Mouse (Mus musculus) CD4-positive helper T cell, adult 2 months (primary cell): Measurements from ENCODE around the gene Cldn10.
"Not testable (repeated sequence)": the region's sequence is repeated elsewhere in the genome, so short reads cannot be mapped to it uniquely, and the experiment has no call there.

Experiments used
- DNase-seq: peaks from one replicate; pipeline ENCODE4 v3.0.0-alpha.2; 2012; ENCODE audit warnings: low read depth, missing footprints, low spot score

The Cldn10 gene

DNA sequence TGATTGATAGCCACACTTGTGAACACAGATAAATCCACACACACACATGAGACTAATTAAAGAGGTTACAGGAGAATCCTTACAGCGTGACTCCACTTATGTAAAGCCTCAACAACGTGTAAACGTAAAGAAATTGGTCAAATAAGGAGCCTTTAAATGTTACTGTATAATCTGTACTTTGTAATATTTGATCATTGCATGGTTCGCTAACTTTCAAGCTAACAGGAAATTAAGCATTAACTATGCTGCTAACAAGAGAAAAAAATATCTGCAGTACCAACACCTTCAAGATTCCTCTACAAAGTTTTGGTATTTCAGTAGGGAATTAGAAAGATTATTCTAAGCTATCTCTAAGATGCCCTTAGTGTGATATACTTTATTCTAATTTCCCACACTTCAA lies at the start of gene Cldn10:
TSS of gene Cldn10 (plus strand) at position 288 of the 400 bp plus-strand sequence.
- DNase-seq = no peak

DNA sequence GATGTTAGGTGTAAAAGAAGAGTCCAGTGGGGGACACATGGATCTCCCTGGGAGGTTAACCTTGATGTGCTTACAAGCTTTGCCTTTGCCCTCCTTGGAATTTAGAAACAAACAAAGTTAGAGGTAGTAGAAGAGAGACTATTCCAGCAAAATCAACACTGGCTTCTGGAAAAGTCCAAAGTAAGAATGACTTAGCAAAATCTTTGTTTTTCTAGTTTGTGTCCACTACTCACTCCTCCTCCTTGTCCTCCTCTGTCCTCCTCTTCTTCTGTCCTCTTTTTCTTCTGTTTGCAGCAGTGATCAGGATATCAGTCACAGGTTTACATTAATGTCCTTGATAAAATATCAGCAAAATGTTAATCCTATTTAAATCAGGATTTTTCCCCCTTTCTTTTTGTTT lies 45.9 kb upstream of the Cldn10 start:
- DNase-seq = no peak

DNA sequence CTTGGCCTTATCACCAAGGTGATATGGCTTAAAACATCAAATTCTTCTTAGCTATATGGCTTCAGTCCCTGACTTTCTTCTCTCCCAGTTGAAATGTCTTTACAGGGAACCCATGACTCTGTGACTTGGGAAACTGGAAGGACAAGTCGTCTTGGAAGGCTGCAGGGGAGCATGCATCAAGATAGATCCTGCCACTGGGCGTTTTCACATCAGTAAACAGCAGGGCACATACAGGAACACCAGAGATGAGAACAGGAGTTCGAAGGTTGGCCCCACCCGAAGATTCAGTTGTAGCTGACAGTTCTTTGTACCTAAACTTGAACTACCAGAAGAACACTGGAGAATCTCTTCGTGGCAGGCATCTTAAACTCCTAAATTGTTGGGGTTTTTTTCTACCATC lies 44.8 kb upstream of the Cldn10 start:
- DNase-seq = no peak

DNA sequence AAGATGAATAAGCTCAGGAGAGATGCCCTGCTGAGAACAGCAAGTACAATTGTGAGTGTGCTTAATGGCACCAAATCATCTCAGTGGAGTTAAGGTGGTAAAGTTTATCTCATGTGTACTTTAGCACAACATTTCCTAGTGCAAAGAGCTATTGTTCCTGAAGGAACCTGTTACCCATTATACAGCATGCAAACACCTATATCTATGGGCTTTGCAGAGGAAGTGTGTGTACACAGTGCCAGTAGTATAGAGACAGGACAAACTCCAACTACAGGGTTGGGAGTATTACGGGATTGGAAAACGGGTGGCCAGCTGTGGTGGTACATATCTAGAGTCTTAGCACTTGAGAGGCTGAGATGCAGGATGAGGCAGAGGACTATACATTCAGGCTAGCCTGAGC lies 38.6 kb upstream of the Cldn10 start:
- DNase-seq = no peak

DNA sequence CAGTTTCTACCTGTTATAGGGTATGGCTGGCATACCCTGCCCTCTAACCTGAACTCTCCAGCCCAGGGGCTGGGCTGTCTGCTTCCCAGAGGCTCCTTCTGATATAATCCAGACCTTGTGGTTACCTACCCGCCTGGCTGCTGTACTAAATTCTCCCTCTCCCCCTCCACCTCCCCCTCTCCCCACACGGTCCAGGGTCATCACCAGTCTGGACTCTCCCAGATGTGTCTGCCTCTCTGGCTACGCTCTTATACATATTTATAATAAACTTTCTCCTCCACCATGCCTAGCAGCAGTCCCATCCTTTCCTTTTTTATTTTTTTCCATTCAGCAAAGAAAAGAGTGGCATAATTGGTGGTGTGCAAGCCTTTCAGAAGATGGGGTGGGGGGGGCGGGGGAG lies 38.0 kb upstream of the Cldn10 start:
- no peak for DNase-seq

DNA sequence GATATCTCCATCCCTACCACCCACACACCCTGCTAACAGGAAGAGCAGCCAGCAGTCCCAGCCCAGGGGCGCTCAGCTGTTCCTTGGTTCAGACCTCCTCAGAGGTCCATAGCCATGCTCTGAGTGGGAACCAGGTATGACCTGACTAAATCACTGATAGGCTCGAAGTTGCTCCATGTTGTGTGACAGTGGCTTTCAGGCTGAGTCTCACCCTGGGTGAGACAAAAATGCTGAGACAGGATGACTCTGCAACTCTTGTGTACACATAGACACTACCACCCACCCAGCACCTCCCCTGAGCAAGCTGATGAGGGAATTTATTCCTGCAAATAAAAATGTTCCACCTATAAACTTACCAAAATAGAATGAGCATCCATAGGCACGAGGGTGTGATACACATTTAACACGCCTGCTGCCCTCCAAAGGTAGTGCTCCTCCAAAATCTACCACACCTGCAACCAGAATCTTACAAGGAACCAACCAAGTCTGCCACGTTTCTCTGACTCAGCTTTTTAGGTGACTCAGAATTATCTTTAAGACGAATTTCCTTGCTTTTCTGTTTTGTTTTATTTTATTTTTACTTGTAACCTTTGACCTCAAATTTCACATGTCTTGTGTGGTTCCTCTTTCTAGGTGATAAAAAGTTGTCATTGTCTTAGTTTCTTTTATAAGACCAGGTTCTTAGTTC lies 37.1 kb upstream of the Cldn10 start:
- no peak for DNase-seq

DNA sequence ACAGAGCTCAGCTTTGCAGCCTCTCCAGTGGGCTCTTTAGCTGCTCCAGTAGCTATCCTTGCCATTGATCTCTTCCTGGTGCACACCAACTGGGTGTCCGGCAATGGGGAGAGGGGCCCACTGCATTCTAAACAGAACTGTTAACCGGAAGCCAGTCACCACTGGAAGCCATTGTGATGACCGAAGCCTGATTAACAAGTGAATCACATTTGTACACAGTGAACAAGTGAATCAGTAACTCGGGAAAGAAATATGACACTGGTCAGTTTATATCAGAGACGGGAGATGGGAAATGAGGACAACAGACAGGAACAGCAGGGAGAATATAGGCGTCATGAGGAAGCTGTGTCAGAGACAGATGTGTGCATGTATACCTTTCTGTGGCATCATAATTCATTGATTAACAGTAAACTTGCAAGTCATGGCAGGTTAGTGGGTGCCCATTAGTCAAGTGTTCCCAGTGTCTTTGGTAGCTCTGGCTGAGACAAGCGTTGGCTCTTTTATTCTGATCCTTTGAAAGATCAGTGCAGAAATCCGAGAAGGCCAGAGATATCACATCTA lies 36.4 kb upstream of the Cldn10 start:
- DNase-seq = no peak

DNA sequence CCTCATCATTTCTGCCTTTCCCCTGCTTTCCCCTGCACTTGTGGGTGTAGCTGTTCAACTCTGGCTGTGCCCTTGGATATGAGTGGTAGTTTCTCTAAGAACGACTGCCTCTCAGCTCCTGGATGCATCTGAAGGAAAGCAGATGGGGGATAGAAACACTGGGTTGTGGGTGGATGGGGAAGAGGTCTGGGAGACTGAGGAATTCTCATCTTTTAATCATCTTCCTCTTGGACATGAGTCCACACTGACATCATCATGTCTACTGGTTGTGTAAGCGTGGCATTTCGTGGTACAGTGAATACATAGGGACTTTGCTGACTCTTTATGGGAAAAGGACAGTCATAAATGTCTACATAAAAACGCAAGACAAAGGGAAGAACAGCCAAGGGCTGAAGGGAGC lies 31.7 kb upstream of the Cldn10 start:
- DNase-seq = no peak

DNA sequence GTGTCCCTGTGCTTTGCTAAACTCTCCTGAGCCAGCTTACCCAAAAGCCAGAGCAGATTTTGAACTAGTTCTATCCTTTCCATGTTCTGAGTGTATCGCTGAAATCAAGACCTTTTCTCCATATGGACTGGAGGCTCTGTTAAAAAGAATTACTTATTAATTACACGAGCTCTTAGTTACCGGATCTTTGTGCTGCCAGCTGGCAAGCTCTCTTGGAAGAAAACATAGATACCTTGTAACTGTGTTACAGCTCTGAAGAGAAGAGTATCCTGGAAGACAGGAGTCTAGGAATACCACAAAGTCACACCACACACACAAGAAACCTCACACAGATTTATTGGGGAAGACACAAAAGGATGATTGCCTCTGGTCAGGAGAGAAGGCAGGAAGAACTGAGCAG lies 31.1 kb upstream of the Cldn10 start:
- no peak for DNase-seq

DNA sequence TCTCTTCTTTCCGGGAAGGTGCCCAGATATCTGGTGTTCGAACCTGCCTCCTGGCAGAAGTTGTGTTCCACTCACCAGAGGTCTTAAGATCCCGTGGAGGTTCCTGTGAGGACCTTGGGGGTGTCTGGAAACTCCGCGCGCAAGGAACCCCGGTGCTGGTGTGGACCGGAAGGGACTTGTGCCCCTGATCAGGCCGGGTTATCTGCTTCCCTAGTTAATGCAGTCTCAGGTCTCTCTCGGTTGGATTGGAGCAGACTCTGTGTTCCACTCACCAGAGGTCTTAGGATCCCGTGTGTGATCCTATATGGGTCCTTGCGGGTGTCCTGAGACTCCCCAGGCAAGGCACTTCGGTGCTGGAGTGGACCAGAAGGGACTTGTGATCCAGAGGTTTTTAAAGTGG lies 24.3 kb upstream of the Cldn10 start:
- DNase-seq = not testable (repeated sequence)

DNA sequence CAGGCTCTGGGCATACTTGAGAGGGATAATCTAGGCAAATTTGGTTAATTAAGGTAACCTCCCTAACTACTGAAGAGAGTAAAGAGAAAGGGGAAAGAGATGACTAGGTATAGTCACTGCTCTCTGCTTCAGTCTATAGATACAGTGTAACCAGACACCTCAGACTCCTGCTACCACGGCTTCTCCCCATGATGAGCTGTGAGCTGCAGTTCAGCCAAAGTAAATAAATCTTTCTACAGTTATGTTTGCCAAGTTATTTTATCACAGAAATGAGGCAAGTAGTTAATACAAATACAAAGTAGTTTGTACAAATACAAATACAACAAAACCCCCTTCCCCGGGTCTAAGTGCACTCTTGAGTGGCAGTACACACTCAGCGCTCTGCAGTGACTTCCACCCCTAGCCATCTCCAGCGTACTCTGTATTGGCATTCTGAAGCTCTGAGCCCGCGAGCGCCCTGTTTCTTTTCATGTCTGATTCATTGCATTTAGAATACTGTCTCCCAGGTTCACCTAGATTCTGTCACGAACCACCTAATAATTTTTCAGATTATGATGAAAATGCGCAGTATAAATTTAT lies 23.7 kb upstream of the Cldn10 start:
- DNase-seq = no peak

DNA sequence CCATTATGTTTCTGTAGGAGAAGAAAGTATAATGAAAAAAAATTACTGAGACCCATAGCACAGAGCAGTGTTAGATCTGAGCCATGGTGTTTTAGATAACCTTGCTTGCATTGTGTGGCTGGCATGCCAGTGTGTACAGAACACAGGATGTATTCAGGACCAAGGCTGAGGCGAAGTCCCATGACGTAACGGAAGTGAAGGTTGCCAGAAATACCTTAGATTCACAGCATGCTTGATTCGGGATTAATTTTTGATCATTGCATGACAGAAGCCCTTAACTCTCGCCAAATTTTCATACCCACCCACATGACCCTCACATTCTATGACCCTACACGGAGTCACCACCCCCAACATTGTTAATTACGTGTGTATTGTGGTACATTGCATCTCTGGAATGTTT lies 22.4 kb upstream of the Cldn10 start:
- DNase-seq = no peak

DNA sequence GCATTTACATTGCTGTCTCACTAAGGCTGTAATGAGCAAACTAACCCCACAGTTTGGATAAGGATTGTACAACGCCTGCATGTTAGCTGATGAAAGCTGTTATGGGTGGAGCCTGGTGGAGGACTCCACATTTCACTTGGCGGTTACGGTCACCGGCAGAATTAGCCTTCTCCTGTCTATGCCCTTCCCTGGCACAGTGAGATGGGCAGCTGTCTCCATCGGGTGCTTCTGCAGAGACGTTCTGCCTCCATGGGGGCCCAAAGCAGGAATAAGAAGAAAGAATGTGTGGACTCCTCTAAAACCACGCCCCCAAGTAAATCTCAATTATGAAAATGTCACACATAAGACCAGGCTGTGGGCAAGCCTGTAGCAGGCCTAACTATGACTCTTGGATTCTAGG lies 21.8 kb upstream of the Cldn10 start:
- DNase-seq = no peak

DNA sequence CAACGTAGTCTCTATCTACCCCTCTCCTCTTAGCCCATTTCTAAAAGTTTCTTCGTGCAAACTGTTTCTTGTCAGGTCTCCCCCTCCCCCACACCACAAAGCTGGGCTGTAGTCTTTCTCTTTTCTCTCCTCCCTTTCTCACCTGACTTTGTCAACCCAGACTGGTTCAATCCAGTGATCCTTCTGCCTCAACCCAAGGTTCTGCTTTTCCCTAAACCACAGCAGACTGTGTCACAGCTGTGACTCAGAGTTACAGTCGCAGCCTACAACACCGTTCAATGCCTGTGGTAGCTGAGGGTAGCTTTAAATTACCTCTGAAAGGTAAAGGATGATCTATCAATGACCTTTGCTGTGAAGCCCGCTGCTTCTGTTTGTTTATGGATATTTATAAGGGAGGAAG lies 21.3 kb upstream of the Cldn10 start:
- DNase-seq = no peak

DNA sequence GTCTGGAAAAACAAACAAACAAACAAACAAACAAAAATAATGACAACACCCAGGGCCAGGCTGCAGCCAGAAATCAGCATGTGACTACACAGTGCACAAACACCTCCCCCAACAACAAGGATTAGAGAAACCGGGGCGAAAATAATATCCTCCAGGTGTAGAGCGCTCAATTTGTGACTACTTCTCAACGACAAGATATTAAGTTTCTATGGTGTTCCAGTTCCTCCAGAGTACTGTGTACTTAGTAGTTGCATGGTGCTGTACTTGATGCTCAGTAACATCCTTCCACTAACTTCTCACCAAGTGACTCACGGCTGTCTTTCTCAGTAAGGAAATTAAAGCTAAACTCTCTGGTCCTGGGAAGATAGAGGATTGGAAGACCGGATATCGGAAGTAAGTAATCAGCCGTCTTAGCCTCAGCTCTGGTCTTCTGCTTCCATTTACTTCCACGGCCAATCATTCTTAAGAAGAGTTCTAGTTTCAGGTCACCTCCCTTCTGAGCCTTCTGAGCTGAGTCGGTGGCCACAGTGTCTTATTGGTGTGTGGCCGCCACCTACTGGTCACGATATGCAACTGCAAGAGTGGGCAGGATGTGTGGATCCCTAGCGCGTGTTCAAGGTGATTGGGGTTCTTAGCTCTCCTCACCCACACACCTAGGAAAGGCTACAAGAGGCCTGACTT lies 19.9 kb upstream of the Cldn10 start:
- DNase-seq = peak; percentile 74

DNA sequence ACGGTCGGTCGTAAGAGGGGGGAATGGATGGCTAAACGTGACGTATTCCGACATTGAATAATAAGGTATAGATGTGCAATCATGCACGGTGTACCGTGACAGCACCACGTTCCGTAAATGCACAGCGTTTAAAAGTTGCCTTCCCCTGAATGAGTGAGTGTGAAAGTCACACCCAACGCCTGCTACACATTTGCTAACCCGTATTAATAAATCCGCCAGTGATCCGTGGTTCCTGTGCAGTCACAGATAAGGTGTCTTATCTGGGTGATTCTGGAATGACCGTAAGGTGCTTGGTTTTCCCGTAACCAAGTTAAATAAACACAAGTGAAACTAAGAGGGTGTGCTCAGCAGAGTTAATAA lies 19.4 kb upstream of the Cldn10 start:
- no peak for DNase-seq

DNA sequence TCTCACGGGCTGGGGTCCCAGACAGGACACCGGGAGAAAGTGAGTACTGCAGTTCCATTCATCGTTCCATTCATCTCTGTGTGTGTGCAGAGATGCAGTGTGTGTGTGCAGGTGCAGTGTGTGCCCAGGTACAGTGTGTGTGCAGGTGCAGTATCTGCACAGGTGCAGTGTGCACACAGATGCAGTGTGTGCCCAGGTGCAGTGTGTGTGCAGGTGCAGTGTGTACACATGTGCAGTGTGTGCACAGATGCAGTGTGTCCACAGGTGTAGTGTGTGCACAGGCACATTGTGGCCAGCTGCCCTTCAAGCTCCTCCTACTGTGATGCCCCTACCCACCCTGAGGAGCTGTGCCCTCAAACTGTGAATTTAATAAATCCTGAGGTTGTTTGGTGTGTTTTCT lies 14.0 kb upstream of the Cldn10 start:
- DNase-seq = no peak

DNA sequence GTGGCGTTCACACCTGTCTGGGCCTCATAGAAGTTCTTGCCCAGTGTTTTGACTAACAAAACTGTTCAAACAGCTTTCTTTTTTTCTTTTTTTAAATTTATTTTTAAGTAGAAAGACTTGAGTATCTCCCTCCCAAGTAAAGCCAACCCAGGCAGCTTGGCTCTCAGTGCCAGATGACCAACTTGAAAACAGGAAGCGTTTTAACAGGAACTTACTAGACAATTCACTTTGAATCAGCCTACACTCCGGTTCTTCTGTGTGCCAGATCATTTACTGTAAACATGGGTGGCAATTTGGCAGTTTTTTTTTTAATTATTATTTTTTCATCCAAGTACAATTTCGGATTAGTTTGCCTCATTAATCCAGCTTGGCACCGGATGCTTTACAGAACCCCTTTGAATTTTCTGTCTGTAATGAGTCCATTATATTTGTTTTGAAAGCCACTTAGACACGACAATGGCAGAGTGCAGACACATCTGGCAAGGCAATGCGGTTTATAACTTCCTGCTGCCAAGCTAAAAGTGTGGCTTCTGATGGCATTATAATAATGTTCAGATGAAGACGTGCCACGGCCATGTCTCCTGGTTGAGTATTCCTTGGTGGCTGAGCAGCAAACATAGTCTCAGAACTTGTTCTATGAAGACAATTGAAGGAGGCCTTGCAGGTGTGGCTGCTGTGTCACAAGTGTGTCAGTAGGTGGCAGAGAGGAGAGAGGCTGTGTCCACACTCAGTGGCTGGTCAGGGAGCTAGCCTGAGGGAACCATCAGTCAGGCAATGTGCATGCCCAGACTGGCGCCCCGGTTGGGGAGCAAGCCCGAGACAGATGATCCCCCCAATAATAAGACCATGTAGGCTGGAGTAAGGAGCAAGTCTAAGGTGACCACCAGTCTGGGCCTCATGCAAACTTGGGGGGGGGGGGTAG lies 12.9 kb upstream of the Cldn10 start:
- DNase-seq = peak; percentile 12

DNA sequence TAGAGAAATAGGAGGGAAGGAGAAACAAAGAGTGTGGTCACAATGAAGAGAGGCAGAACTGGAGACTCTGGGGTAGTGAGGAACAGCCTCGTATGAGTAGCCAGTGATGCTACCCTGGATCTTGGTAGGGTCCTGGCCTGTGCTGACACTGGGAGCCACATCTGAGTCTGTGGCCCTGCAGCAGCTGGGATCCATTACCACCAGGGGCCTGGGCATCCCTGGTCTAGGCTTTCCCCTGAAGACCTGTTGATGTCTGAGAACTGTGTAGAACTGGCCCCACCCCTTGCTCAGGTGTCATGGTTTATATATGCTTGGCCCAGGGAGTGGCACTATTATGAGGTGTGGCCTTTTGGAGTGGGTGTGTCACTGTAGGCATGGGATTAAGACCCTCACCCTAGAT lies 12.2 kb upstream of the Cldn10 start:
- DNase-seq = no peak

DNA sequence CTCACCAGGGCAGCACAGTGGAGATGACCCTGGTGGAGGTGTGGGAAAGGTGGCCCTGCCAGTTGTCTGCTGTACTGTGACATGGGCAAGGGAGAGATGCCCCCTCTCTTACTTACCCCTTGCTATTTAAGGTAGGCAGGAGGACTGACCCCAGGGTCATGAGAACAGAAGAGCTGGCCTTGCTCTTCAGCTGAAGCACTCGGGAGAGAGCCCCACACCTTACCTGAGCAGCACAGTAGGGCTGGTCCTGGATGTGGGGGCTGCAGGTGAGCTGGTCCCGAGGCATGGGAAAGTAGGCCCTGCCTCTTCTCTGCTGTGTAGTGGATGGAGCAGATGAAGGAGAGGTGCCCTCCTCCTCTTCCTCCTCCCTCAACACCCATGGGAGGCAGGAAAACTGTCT lies 11.3 kb upstream of the Cldn10 start:
- no peak for DNase-seq

DNA sequence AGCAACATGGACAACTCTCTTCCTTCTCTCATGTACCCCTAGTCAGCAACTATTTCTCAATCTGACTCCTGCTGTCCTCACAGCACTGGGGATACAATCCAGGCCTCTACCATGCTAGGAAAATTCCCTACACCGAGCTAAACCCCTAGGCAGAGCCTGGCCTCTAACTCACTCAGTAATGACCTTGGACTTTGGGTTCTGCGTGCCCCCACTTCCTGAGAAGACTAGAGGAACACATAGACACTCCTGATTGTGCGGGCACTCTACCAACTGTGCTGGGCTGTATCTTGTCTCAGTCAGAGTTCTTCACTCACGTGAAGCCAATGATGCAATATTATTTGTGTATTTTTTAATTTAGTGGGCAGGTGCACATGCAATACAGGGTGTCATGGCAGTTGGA lies 10.2 kb upstream of the Cldn10 start:
- no peak for DNase-seq

DNA sequence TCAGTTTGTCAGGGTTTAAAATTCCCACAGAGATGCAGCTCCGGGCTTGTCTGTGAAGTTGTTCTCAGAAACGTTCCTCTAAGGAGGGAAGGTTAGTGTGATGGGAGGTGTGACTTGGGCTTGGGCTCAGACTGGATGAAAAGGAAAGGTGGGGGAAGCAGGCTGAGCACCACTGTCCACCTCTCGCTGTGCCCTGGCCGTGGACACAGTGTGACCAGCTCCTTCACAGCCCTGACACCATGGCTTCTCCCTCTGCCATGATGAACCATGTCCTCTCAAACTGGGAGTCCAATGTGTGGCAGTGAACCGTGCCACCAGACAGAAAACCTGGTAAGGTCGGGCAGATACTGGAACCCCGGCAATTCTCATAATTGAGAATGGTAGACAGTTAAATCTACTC lies 6.1 kb upstream of the Cldn10 start:
- no peak for DNase-seq
